Mouse (Mus musculus) T-helper 2 cell (primary cell): ENCODE measurements around the gene Gsk3b.

ENCODE experiments used
- in situ Hi-C: fragments of 300-600 bp; cut with MboI, MseI; formaldehyde crosslinking; loops from one replicate; pipeline ENCODE4 v1.15.1; 2025; ENCODE audit warnings: high pct_unique_total_duplicates

Gene Gsk3b

GRCm38 (mm10) chr16:38280951-38281350, 192.2 kb downstream of the Gsk3b start:
- in situ Hi-C loops: no loop called here

- in situ Hi-C loops: no loop called here
Measured at GRCm38 (mm10) chr16:38282559-38283160, 193.9 kb downstream of the Gsk3b start.

GRCm38 (mm10) chr16:38283300-38283699, 194.5 kb downstream of the Gsk3b start:
- in situ Hi-C loops: no loop called here

DNA sequence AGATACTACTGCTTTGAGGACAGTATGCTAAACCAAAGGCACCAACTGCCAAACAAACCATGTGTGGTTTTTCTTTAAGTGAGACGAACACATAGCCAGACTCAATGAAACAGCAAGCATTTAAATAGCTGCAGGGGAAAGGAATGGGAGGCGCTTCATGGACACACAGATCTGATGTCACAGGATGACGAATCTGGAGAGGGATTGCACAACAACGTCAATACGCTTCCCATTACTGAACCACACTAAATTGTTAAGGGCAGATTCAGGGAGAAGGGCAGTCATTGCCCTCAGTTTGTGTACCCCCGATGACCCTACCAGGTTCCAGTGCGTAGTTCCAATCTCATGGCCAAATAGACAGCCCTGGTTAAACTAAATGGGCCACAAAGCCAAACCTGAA, 197.0 kb downstream of the Gsk3b start:
- in situ Hi-C loops: no loop called here

DNA sequence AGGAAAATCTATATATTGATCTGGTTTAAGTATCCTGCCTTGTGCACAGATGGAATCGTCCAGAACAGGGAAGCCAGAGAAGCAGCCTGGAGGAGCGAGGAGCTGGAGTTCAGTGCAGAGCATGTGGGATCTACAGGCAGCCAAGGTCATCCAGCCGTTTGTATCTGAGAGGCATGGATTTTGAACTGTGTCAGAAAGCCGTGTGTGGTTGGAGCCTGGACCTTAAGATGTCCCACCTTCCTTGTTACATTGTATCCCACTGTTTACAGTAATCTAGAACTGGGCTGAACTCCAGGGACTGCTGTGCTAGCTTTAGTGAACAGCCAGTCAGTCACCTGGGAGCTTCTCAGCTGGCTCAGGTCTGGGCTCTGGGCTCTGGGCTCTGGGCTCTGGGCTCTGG, 197.7 kb downstream of the Gsk3b start:
- in situ Hi-C loops: no loop called here

DNA sequence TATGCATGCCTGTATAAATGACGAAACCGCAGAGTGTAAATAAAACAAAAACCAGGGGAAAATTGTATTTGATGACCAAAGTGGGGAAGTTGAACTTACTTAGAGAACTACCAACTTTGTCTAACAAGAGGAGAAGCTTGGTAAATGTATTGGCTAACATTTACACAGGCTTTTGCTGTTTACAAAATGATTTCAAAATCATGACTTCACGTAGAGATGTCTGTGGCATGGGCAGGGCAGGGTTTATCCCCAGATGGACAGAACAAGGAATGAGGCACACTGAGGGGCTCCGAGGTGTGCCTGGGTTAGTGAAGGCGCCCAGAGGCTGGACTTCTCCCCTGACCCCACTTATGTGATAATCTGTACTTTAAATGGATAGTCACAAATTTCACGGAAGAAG, 198.6 kb downstream of the Gsk3b start:
- in situ Hi-C loops: no loop called here

GRCm38 (mm10) chr16:38287762-38288161, 199.0 kb downstream of the Gsk3b start:
- in situ Hi-C loops: no loop called here

- in situ Hi-C loops: no loop called here
Measured at GRCm38 (mm10) chr16:38288851-38289250, 200.1 kb downstream of the Gsk3b start.

DNA sequence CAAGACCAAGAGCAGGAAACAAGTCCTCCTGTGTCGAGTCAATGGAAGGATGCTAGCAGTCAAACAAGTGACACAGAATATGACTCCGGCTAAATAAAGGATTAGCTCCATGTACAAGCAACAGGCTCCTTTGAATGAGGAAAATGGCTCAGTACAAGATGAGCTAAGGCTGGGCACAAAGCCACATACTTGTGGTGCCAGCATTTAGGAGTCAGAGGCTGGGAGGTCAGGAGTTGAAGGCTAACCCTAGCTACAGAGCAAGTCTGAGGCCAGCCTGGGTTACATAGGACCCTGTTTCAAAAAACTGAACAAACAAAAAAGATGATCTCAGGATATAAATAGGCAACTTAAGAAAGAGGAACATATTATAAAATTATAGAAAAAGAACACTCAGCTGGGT, 201.3 kb downstream of the Gsk3b start:
- in situ Hi-C loops: no loop called here

DNA sequence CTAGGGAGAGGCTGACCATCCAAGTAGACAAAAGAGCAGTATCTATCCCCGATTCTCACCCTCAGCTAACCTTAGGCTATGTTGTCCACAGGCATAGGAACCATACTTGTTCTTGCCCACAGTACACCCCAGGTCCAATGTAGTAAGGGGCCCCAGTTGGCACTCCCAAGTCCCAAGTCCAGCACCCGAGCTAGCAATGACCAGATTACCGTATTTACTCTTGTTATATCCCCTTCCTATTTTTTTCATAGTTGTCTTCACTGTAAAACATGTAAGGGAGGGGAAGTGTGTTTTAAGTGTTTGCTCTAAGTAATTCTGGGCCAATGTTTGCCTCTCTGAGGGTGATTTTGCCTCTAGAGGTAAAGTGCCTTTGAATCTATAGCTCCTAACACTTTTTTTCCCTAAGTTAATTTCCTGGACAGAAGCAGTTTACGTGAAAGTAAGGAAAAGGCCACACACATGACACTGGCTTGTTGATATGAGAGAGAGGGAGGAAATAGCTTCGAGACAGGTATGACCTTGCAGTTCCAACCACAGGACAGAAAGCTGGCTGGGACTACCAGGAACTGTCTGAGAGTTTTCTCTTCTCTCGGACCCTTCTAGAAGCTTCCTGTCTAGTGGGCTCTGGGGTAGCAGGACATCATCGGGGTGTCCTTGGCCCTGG, 206.0 kb downstream of the Gsk3b start, which contains the start of gene Nr1i2:
Gene Nr1i2, minus strand, starts transcription at position 140 of the 664 bp plus-strand sequence.
- in situ Hi-C loops: no loop called here

DNA sequence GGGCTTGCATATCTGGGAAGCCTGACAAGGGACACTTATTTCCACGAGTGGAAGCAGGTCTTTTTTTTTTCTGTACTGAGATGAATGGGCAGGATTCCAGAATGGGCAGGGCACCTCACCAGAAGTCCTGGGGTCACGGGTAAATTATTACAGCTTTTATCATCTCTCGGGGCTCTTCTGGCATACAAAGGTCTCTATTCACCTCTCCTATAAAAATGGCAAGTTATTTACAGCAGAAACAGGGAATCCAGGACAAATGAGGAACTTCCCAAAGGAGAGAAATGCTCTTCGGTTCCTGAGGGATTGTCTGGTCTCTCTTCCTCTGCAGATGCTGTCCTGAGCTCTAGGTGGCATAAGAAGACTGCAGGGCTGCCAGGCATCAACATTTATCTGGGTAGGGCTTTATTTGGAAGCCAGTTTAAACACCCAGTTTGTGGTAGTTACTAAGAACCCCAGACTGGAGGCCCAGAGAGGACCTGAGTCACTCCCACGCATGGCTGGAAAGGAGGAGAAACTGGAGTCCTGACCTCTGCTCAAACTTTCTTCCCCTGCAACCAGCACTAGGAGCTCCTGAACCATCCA, 206.6 kb downstream of the Gsk3b start:
- in situ Hi-C loops: no loop called here
